Mouse (Mus musculus) granulocyte monocyte progenitor cell, adult 5-6 weeks (primary cell): ENCODE data around the gene Usp3. TPM values are rescaled to one million over a fixed set of nuclear protein-coding genes. Genes with fewer than 3 reads are reported as not detected.

Source experiments
- ATAC-seq: replicated peaks from 2 replicates; pipeline ENCODE4 v1.8.0; 2016; ENCODE audit warnings: mild to moderate bottlenecking, moderate TSS enrichment, inconsistent platforms; ENCODE audit not compliant: poor library complexity, severe bottlenecking
- total RNA-seq, 2 experiments: library from RNA; stranded (forward) in 1 of 2; stranded (reverse) in 1 of 2; fragments of 200-712, 200-1000 nt in 1 of 2; fragments of >200 nt in 1 of 2; fragmentation: Nextera tagmentation in 1 of 2; gene quantifications; 2 replicates each; pipeline ENCODE4 v1.2.3; 2014 to 2017

Gene Usp3
- 37.4 and 72.1 TPM in 2 replicates for total RNA-seq (2014; fragmentation: Nextera tagmentation)
- 50.4 and 55.5 TPM in 2 replicates for total RNA-seq (2017)

- peak; percentile 88 for ATAC-seq
Observed at GRCm38 (mm10) chr9:66592708-66593612, at the start of gene Usp3. Gene Usp3, minus strand, starts transcription at chr9:66593142.

- no peak for ATAC-seq
Observed at GRCm38 (mm10) chr9:66640491-66640890, 47.5 kb upstream of the Usp3 start.

GRCm38 (mm10) chr9:66639626-66640025 is 46.7 kb upstream of the Usp3 start:
- ATAC-seq: no peak

- no peak for ATAC-seq
Observed at GRCm38 (mm10) chr9:66632441-66632840, 39.5 kb upstream of the Usp3 start.

- no peak for ATAC-seq
Observed at GRCm38 (mm10) chr9:66630931-66631330, 38.0 kb upstream of the Usp3 start.

GRCm38 (mm10) chr9:66626661-66627060 is 33.7 kb upstream of the Usp3 start:
- ATAC-seq: no peak

- ATAC-seq: no peak
Observed at GRCm38 (mm10) chr9:66625974-66626530, 33.1 kb upstream of the Usp3 start.

- ATAC-seq: no peak
Observed at GRCm38 (mm10) chr9:66624873-66625272, 31.9 kb upstream of the Usp3 start.

- ATAC-seq: no peak
Observed at GRCm38 (mm10) chr9:66623627-66624026, 30.7 kb upstream of the Usp3 start.

- peak; percentile 49 for ATAC-seq
Observed at GRCm38 (mm10) chr9:66620581-66620981, 27.6 kb upstream of the Usp3 start.

GRCm38 (mm10) chr9:66620055-66620454 is 27.1 kb upstream of the Usp3 start:
- no peak for ATAC-seq

- no peak for ATAC-seq
Observed at GRCm38 (mm10) chr9:66617812-66618211, 24.9 kb upstream of the Usp3 start.

GRCm38 (mm10) chr9:66616858-66617257 is 23.9 kb upstream of the Usp3 start:
- peak; percentile 60 for ATAC-seq

- ATAC-seq: peak; percentile 49
Observed at GRCm38 (mm10) chr9:66615141-66615540, 22.2 kb upstream of the Usp3 start.

GRCm38 (mm10) chr9:66614547-66614946 is 21.6 kb upstream of the Usp3 start:
- ATAC-seq: no peak

GRCm38 (mm10) chr9:66613667-66614066 is 20.7 kb upstream of the Usp3 start:
- no peak for ATAC-seq

GRCm38 (mm10) chr9:66611478-66612093 is 18.6 kb upstream of the Usp3 start:
- peak; percentile 93 for ATAC-seq

GRCm38 (mm10) chr9:66608817-66609345 is 15.9 kb upstream of the Usp3 start:
- no peak for ATAC-seq

- ATAC-seq: no peak
Observed at GRCm38 (mm10) chr9:66606851-66607250, 13.9 kb upstream of the Usp3 start.

GRCm38 (mm10) chr9:66605876-66606750 is 13.2 kb upstream of the Usp3 start:
- ATAC-seq: no peak
